Mouse (Mus musculus) Patski (cell line): ENCODE data around the gene Hpse2. TPM values are rescaled to one million over a fixed set of nuclear protein-coding genes. Genes with fewer than 3 reads are reported as not detected.

Experiments used
- ATAC-seq: fragments of 100-300 bp; one replicate; pipeline ENCODE4 v1.8.0; 2021
- CTCF ChIA-PET: fragments of 350-600 bp; sonication (Branson Sonifier 250); formaldehyde crosslinking; loops from one replicate; lab custom pipeline; 2022; ENCODE audit warnings: inconsistent platforms; lab: Charles Lee
- POLR2A ChIA-PET: fragments of 350-600 bp; sonication (Branson Sonifier 250); formaldehyde crosslinking; loops from one replicate; lab custom pipeline; 2022; ENCODE audit warnings: antibody characterized with exemption, inconsistent platforms; lab: Charles Lee
- DNase-seq: peaks from one replicate; pipeline ENCODE4 v3.0.0-alpha.2; 2011; ENCODE audit warnings: low read depth, low spot score
- H3K27me3 ChIP-seq: fragments of 371-371 bp; one replicate; pipeline ENCODE4 v1.5.1; 2021
- CTCF ChIP-seq: fragments of 100-300 bp; IDR thresholded peaks from one replicate; pipeline ENCODE4 v1.5.1; 2021
- in situ Hi-C: fragments of 300-500 bp; cut with MboI; formaldehyde crosslinking; loops from 3 replicates; pipeline ENCODE4 v1.11.1; 2018; ENCODE audit warnings: low pct_unique_long_range_greater_than_20kb, mixed read lengths
- polyA plus RNA-seq: library from polyadenylated mRNA; unstranded; gene quantifications from one replicate; pipeline ENCODE4 v1.2.3, GENCODE M21; 2021

Hpse2 gene
- polyA plus RNA-seq, 1 experiment from 2014 or later: not detected

- in situ Hi-C loops: no loop called here
- POLR2A ChIA-PET: interaction anchor here (0.7 kb wide), 1 partner anchor 582 kb away, joined by 3 read pairs; no protein-coding TSS in a partner anchor
- no peak for DNase-seq
- no peak for ATAC-seq
- CTCF ChIA-PET: interaction anchor here (1.2 kb wide), 1 partner anchor 13 kb away, joined by 3 read pairs; no protein-coding TSS in a partner anchor
- peaks cover 47% of the 10 kb centered on the region for H3K27me3 ChIP-seq
- no peak for TF ChIP-seq CTCF
Measured at GRCm38 (mm10) chr19:42863013-42863412, 525.1 kb downstream of the Hpse2 start.

GRCm38 (mm10) chr19:42857096-42857495 is 531.1 kb downstream of the Hpse2 start:
- ChIA-PET CTCF (interaction anchor here (0.6 kb wide), 1 partner anchor 291 kb away, joined by 3 read pairs; no protein-coding TSS in a partner anchor), POLR2A (no interaction called here)
- DNase-seq (no peak), ATAC-seq (no peak)
- in situ Hi-C loops: no loop called here
- H3K27me3 ChIP-seq: peaks cover 25% of the 10 kb centered on the region
- no peak for TF ChIP-seq CTCF

GRCm38 (mm10) chr19:42855649-42856048 is 532.5 kb downstream of the Hpse2 start:
- ChIA-PET POLR2A (no interaction called here), CTCF (no interaction called here)
- no peak for TF ChIP-seq CTCF
- no peak for DNase-seq
- in situ Hi-C loops: no loop called here
- peaks cover 14% of the 10 kb centered on the region for H3K27me3 ChIP-seq
- peak; percentile 63 for ATAC-seq

GRCm38 (mm10) chr19:42850444-42850843 is 537.7 kb downstream of the Hpse2 start:
- no peak for TF ChIP-seq CTCF
- H3K27me3 ChIP-seq: peaks cover 13% of the 10 kb centered on the region
- in situ Hi-C loops: no loop called here
- POLR2A ChIA-PET: no interaction called here
- CTCF ChIA-PET: interaction anchor here (1.0 to 1.2 kb wide), 5 partner anchors 11 to 351 kb away, joined by 3 to 4 read pairs (median 3); no protein-coding TSS in a partner anchor
- DNase-seq: no peak
- ATAC-seq: no peak

GRCm38 (mm10) chr19:42839621-42840294 is 548.4 kb downstream of the Hpse2 start:
- no peak for TF ChIP-seq CTCF
- peaks cover 19% of the 10 kb centered on the region for H3K27me3 ChIP-seq
- CTCF ChIA-PET: no interaction called here
- ATAC-seq (no peak), DNase-seq (no peak)
- in situ Hi-C loops: no loop called here
- POLR2A ChIA-PET: no interaction called here

GRCm38 (mm10) chr19:42839118-42839517 is 549.0 kb downstream of the Hpse2 start:
- ATAC-seq (no peak), DNase-seq (no peak)
- H3K27me3 ChIP-seq: peaks cover 25% of the 10 kb centered on the region
- ChIA-PET POLR2A (no interaction called here), CTCF (no interaction called here)
- in situ Hi-C loops: no loop called here
- TF ChIP-seq CTCF: no peak

- H3K27me3 ChIP-seq: peaks cover 32% of the 10 kb centered on the region
- TF ChIP-seq CTCF: no peak
- CTCF ChIA-PET: no interaction called here
- in situ Hi-C loops: no loop called here
- DNase-seq: no peak
- ATAC-seq: no peak
- POLR2A ChIA-PET: no interaction called here
Measured at GRCm38 (mm10) chr19:42838271-42838670, 549.9 kb downstream of the Hpse2 start.

- ChIA-PET CTCF (interaction anchor here (1.3 kb wide), 1 partner anchor 12 kb away, joined by 4 read pairs; no protein-coding TSS in a partner anchor), POLR2A (no interaction called here)
- H3K27me3 ChIP-seq: peaks cover 30% of the 10 kb centered on the region
- in situ Hi-C loops: no loop called here
- ATAC-seq (no peak), DNase-seq (no peak)
- no peak for TF ChIP-seq CTCF
Measured at GRCm38 (mm10) chr19:42837591-42837990, 550.6 kb downstream of the Hpse2 start.

- no peak for TF ChIP-seq CTCF
- ChIA-PET CTCF (no interaction called here), POLR2A (no interaction called here)
- no peak for ATAC-seq
- DNase-seq: no peak
- in situ Hi-C loops: no loop called here
- peaks cover 30% of the 10 kb centered on the region for H3K27me3 ChIP-seq
Measured at GRCm38 (mm10) chr19:42833126-42833525, 555.0 kb downstream of the Hpse2 start.

- peaks cover 37% of the 10 kb centered on the region for H3K27me3 ChIP-seq
- no peak for ATAC-seq
- ChIA-PET POLR2A (no interaction called here), CTCF (no interaction called here)
- no peak for DNase-seq
- in situ Hi-C loops: no loop called here
- no peak for TF ChIP-seq CTCF
Measured at GRCm38 (mm10) chr19:42832251-42832650, 555.9 kb downstream of the Hpse2 start.

GRCm38 (mm10) chr19:42829196-42829595 is 559.0 kb downstream of the Hpse2 start:
- no peak for TF ChIP-seq CTCF
- peaks cover 59% of the 10 kb centered on the region for H3K27me3 ChIP-seq
- ChIA-PET CTCF (interaction anchor here (0.9 to 1.9 kb wide), 3 partner anchors 9 to 31 kb away, joined by 3 to 5 read pairs (median 4); no protein-coding TSS in a partner anchor), POLR2A (no interaction called here)
- DNase-seq: no peak
- in situ Hi-C loops: no loop called here
- ATAC-seq: no peak
